Mouse (Mus musculus): ENCODE measurements at regions not wholly inside any gene's neighbourhood (a gene's known extent, or its start where the extent isn't known, plus 50 kb on each side); places are given as distances from the start of the nearest gene placed in this dataset.

DNA sequence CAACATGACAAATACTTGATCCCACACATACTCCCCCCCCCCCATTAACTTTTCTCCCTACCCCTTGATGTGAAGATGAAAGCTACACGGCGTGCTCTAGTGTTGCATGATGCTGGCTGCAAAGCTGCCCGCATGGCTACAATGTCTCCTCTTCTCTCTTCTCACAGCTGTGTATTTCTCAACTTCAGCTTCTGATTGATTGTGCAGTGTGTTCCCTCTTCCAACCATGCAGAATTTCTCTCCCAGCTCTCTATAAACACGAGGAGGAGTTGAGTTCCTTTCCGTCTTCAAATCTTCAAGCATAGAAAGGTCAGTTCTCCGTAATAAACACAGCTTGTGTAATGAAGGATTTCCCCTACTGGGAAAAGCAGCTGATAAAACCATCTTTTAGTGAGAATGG is 435.5 kb downstream of the Ipo11 start:
- dilution Hi-C loops (cut with MboI; ENCODE audit: extremely low pct_ligation_motif_present, extremely low pct_unique_long_range_greater_than_20kb, low sequenced_read_pairs) (no loop called here), in situ Hi-C loops (cut with MboI; ENCODE audit: low pct_ligation_motif_present, low pct_unique_long_range_greater_than_20kb, low sequenced_read_pairs) (no loop called here)
- no peak overlapping the region for H3K9ac ChIP-seq (ENCODE audit: insufficient read depth, low read depth)
- H3K79me2 ChIP-seq (replicated peaks; ENCODE audit: control insufficient read depth, extremely low read depth, insufficient read depth, poor library complexity, severe bottlenecking), result no peaks in the 10 kb centered on the region
- no peak overlapping the region for H3K27ac ChIP-seq (ENCODE audit: insufficient read depth, low read depth)
- H3K36me3 ChIP-seq (replicated peaks in 1 of 2; ENCODE audit: control insufficient read depth in 1 of 2, insufficient read depth in 1 of 2, low read length in 1 of 2), result no peaks in the 10 kb centered on the region
- H3K4me2 ChIP-seq (ENCODE audit: insufficient read depth, low read depth, poor library complexity, severe bottlenecking), result no peak overlapping the region
- no peaks in the 10 kb centered on the region for H3K9me3 ChIP-seq (replicated peaks; ENCODE audit: low read length)
- H3K4me1 ChIP-seq (ENCODE audit: control insufficient read depth in 1 of 2, insufficient read depth in 2 of 2), result peaks cover 0 to 3% of the 10 kb centered on the region in 2 experiments; a peak in 2 of 4 replicates
- no peak overlapping the region for H3K4me3 ChIP-seq (replicated peaks in 1 of 3; ENCODE audit: low read depth in 2 of 3, low read length in 2 of 3, poor library complexity in 1 of 3)
- no peaks in the 10 kb centered on the region for H3K27me3 ChIP-seq (replicated peaks)
- no peak for DNase-seq (ENCODE audit: extremely low read depth)
- TF ChIP-seq MYC (IDR thresholded peaks at IDR 0.05; ENCODE audit: low read depth, low read length) (no peak), MEF2A (IDR thresholded peaks at IDR 0.05; ENCODE audit: borderline replicate concordance, low read depth, low read length) (no peak), RAD21 (IDR thresholded peaks at IDR 0.05; ENCODE audit: low read depth, low read length) (no peak), HCFC1 (IDR thresholded peaks at IDR 0.05; ENCODE audit: low read depth, low read length) (no peak), TCF12 (IDR thresholded peaks at IDR 0.05; ENCODE audit: low read depth, low read length) (no peak), POLR2AphosphoS2 (IDR thresholded peaks at IDR 0.05; ENCODE audit: low read depth, low read length) (no peak), E2F4 (IDR thresholded peaks at IDR 0.05; ENCODE audit: insufficient replicate concordance, low read depth, low read length) (no peak), ZC3H11A (IDR thresholded peaks at IDR 0.05; ENCODE audit: low read depth, low read length) (no peak), MAZ (IDR thresholded peaks at IDR 0.05; ENCODE audit: low read depth, low read length) (no peak), KAT2A (IDR thresholded peaks at IDR 0.05; ENCODE audit: insufficient replicate concordance, low read length) (no peak), NELFE (IDR thresholded peaks at IDR 0.05; ENCODE audit: low read depth, low read length) (no peak), PAX5 (IDR thresholded peaks at IDR 0.05; ENCODE audit: low read length) (no peak), MXI1 (IDR thresholded peaks at IDR 0.05; ENCODE audit: low read depth, low read length) (no peak), NRF1 (IDR thresholded peaks at IDR 0.05; ENCODE audit: low read depth, low read length) (no peak), ZKSCAN1 (IDR thresholded peaks at IDR 0.05; ENCODE audit: borderline replicate concordance, low read depth, low read length) (no peak), ELF1 (IDR thresholded peaks at IDR 0.05; ENCODE audit: low read depth, low read length) (no peak), CHD2 (IDR thresholded peaks at IDR 0.05; ENCODE audit: low read length) (no peak)

DNA sequence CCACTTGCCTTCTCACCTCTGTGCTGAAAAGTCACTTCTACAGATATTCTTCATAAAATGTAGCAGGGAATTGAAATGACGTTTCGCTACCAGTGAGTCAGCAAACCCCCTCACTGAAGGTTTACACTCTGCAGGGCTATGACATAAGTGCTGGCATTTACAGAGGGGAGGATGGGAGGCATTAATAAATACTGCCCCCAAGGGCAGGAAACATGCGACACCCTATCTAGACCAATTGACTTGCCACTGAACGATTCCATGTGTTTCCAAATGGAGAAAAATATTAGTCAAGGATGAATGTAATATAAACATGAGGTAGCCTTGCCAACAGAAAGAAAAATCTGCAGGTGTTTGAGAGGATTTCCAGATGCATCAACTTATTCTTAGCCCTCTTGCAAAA is 465.5 kb downstream of the Ipo11 start:
- no peak overlapping the region for H3K9ac ChIP-seq (ENCODE audit: insufficient read depth, low read depth)
- dilution Hi-C loops (cut with MboI; ENCODE audit: extremely low pct_ligation_motif_present, extremely low pct_unique_long_range_greater_than_20kb, low sequenced_read_pairs) (no loop called here), in situ Hi-C loops (cut with MboI; ENCODE audit: low pct_ligation_motif_present, low pct_unique_long_range_greater_than_20kb, low sequenced_read_pairs) (no loop called here)
- no peak for DNase-seq (ENCODE audit: extremely low read depth)
- no peak for TF ChIP-seq GABPA (IDR thresholded peaks at IDR 0.05; ENCODE audit: insufficient replicate concordance, low read depth, low read length)
- no peak for TF ChIP-seq HCFC1 (IDR thresholded peaks at IDR 0.05; ENCODE audit: low read depth, low read length)
- TF ChIP-seq ZKSCAN1 (IDR thresholded peaks at IDR 0.05; ENCODE audit: borderline replicate concordance, low read depth, low read length), result no peak
- TF ChIP-seq MAX (IDR thresholded peaks at IDR 0.05; ENCODE audit: low read length), result no peak
- TF ChIP-seq ZC3H11A (IDR thresholded peaks at IDR 0.05; ENCODE audit: low read depth, low read length), result no peak
- no peak for TF ChIP-seq CTCF (conservative IDR thresholded peaks at IDR 0.05 in 1 of 2, IDR thresholded peaks at IDR 0.05 in 1 of 2; ENCODE audit: low read depth in 2 of 2, low read length in 2 of 2)
- no peak for TF ChIP-seq ETS1 (conservative IDR thresholded peaks at IDR 0.05; ENCODE audit: low read depth, low read length)
- no peak for TF ChIP-seq KAT2A (IDR thresholded peaks at IDR 0.05; ENCODE audit: insufficient replicate concordance, low read length)
- H3K4me2 ChIP-seq (ENCODE audit: insufficient read depth, low read depth, poor library complexity, severe bottlenecking), result no peak overlapping the region
- no peak overlapping the region for H3K27ac ChIP-seq (ENCODE audit: insufficient read depth, low read depth)
- no peak overlapping the region for H3K4me3 ChIP-seq (replicated peaks in 1 of 3; ENCODE audit: low read depth in 2 of 3, low read length in 2 of 3, poor library complexity in 1 of 3)
- no peaks in the 10 kb centered on the region for H3K36me3 ChIP-seq (replicated peaks in 1 of 2; ENCODE audit: control insufficient read depth in 1 of 2, insufficient read depth in 1 of 2, low read length in 1 of 2)
- H3K79me2 ChIP-seq (replicated peaks; ENCODE audit: control insufficient read depth, extremely low read depth, insufficient read depth, poor library complexity, severe bottlenecking), result no peaks in the 10 kb centered on the region
- no peaks in the 10 kb centered on the region for H3K4me1 ChIP-seq (ENCODE audit: control insufficient read depth in 1 of 2, insufficient read depth in 2 of 2)
- no peaks in the 10 kb centered on the region for H3K9me3 ChIP-seq (replicated peaks; ENCODE audit: low read length)
- no peaks in the 10 kb centered on the region for H3K27me3 ChIP-seq (replicated peaks)

Data from CH12.LX (cell line).